Mouse (Mus musculus) monocyte, adult 5-6 weeks (primary cell): ENCODE results near the gene Treml1. TPM values are rescaled to one million over a fixed set of nuclear protein-coding genes. Genes with fewer than 3 reads are reported as not detected.

Source experiments
- ATAC-seq: fragments of 153-309, 156-312 bp; replicated peaks from 2 replicates; pipeline ENCODE4 v1.8.0; 2017; ENCODE audit warnings: mild to moderate bottlenecking; ENCODE audit not compliant: low TSS enrichment, insufficient number of reproducible peaks, severe bottlenecking, poor library complexity, low FRiP score
- total RNA-seq: library from RNA; stranded (forward); fragments of 200-1000, 200-491, 200-594 nt; gene quantifications from 3 replicates; pipeline ENCODE4 v1.2.3, GENCODE M21; 2017

Gene Treml1
- total RNA-seq, 1 experiment from 2014 or later: not detected

DNA sequence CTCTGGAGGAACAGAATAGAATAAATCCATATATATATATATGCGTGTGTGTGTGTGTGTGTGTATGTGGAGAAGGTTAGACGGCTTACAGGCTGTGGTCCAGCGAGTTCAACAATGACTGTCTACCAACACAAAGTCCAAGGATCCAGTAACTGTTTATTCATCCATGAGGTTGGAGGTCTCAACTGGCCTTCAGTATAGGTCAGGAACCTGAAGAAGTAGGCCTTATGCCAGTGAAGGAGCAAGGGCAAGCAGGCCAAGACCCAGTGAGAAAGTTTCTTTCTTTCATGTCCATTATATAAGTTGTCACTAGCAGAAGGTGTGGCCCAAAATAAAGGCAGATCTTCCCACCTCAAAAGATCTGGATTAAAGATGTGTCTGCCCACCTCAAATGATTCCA is 43.0 kb downstream of the Treml1 start:
- ATAC-seq: no peak

DNA sequence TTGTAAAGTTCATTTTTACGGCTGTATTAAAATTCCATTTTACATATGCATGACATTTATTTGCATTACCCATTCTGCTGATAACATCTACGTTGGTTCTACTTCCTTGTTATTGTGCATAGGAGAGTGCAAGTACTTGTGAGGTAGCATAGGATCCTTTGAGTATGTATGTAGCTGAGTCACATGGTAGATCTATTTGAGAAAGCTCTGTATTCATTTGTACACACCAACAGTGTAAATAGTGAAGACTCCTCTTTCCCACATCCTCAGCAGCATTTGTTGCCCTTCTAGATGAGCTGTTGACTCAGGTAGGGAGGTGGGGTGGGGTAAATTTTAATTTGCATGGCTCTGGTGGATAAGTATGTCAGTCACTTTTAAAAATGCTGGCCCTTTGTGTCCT is 44.1 kb downstream of the Treml1 start:
- ATAC-seq: no peak

DNA sequence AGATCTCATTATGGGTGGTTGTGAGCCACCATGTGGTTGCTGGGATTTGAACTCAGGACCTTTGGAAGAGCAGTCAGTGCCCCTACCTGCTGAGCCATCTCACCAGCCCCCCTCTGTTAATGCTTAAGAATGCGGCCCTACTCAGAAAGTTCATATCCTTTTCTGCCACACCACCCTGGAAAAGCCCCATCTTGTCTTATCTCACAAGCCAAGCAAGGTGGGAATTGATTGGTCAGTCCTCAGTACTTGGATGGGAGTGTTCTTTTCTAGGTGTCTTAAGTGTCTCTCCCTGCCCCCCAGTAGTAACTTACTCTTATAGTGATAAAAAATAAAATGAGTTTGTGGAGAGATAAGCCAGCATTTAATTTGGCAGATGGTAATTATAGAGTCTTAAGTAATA is 45.0 kb downstream of the Treml1 start:
- ATAC-seq: no peak

DNA sequence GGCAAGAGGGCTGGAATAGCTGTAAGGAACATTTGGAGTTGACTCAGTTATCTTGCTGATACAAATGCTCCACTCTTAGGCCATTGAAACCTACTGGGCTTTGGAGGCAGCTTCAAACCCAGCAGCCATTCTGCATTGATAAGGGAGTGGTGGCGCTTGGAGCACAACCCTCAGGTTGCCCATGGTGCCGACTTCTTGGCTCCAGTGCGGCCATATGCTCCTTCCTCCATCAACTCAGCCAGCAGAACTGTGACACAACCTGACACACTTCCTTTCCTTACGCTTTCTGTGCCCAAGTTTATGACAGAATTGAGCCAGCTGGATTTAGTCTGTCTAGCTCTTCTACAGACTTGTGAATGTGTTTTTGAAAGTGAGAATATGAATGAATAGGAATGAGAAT is 47.4 kb downstream of the Treml1 start:
- no peak for ATAC-seq

DNA sequence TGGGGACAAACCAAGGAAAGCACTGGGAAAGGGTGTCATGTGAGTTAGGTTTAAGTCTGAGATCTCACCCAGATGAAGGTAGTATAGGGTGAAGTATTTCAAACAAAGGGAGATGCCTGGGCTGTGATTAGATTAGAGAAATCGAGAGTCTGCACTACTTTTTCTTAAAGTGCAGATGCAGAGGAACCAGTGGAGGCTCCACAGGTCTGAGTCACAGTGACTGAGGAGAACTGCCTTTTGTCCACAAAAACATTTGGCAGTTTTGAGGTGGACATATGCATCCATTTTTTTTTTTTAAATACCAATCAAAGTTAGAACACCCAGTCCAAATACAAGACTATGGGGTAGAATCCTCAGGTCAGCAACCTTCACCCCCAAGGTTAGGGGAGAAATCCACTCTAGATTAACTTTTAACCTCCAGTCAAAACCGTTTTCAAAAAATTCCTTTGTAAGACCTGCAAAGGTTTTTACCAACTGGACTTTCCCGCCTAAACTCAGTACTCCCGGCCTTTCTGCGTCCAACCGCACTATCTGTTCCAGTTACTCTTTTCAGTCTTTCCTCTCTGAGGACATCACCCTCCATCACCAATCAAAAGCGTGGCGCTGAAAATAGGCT is 48.3 kb downstream of the Treml1 start:
- ATAC-seq: no peak

DNA sequence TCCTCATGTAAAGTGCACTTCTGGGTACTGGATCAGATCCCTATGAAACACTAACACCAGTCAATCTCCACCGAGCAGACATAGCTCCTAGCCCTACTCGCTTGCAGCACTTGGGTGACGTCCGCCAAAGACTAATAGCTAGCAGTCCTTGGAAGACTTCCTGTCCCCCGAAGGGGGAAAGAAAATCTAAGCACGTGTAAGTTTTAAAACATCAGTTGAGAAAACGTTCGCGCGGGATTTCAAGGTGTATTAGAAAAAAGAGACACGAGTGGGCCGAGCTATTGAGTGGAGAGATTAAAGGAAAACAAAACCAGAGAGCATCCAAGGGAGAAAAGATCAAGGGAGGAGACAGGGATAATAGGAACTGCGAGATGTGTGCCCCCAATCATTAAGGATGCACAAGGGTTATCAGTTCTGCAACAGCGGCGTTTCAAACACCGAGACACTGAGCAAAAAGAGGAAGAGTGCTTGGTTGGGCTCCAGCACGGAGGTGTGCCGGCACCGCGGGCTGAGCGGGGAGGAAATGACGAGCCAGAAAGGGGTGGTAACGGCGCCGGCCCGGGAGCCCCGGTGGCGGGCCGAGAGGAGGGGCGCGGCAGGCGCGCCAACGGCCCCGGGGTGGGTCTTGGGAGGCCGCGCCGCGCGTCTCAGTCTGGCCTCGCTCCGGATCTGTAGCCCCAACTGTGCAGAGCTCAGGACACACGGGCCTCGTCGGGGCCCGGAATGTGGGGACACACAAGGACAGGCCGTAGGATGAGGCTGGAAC is 49.0 kb downstream of the Treml1 start:
- ATAC-seq: peak; percentile 51

DNA sequence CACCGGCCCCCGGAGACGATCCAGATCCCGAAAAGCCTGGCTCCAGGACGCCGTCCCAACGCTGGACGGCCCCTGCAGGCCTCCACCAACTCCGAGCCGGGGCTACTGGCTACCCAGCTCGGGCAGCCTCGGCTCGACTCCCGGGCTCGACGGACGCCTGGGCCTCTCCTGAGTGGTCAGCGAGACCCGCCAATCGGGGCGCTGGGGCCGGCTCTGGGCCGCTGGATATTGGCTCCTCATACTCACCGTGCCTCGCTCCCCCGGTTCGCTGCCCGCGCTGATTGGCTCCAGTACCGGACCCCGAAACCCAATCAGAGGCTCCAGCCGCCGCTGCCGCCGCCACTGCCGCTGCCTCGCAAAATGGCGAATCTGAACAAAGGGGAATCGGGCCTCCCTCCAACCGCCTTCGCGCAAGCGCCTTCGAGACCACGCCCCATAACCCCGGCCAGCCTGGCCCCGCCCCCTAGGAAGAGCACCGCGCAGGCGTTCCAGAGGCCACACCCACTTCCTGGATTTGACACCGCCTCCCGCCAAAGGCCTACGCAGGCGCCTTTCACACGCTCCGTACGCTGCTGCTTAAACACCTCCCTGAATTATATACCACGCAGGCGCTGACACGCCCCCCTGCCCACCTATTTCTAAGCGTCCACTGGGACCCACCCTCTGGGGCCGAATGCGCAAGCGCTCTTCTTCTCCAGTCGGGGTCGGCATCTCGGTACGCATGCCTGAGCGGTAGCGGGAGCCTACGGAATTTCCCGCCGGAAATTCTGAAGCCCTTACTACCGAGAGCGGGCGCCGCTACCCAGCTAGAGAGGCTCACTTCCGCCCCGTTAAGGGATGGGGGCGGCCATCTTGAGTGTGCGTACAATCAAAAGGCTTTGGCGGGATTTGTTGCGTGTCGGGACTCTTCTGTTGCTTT is 49.9 kb downstream of the Treml1 start, which contains the start of the genes Nfya and Oard1:
Nfya (minus strand) TSS at position 527 of the 919 bp plus-strand sequence.
Oard1 (plus strand) TSS at position 635 of the 919 bp plus-strand sequence.
- ATAC-seq: peak; percentile 72

DNA sequence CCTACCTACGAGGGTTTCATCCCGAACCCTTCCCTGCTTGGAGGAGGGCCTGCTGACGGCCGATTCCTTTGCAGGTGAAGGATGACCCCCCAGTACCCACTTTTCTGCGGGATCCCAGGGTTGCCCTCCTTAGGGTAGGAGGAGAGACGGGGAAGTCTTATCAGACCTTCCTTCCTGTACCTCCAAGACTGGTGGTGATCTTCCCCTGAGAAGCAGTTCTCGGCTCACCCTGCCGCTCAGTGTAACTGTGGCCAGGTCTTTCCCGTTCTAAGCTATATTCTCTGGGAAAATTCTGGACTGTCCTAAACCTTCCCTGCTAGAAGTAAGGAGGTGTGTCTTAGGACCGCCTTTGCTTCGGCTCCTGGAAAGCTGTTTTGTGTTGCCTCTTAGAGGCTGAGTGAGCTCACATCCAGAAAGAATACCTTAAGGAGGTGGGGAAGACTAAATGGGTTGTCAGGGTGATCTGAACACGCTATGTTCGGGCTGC is 50.6 kb downstream of the Treml1 start:
- ATAC-seq: peak; percentile 11

DNA sequence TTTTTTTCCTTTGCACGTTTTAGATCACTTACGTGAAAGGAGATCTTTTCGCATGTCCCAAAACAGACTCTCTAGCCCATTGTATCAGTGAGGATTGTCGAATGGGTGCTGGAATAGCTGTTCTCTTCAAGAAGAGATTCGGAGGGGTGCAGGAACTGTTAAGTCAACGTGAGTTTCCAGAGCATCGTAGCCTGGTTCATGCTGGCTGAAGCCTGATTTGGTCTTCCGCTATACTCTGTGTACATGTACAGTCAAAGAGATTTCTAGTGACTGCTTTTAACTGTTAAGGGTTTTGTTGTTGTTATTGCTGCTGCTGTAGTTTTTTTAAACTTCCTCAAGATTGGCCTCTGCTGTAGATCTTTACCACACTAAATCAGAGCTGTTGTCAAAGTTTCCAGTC is 51.5 kb downstream of the Treml1 start:
- ATAC-seq: no peak

DNA sequence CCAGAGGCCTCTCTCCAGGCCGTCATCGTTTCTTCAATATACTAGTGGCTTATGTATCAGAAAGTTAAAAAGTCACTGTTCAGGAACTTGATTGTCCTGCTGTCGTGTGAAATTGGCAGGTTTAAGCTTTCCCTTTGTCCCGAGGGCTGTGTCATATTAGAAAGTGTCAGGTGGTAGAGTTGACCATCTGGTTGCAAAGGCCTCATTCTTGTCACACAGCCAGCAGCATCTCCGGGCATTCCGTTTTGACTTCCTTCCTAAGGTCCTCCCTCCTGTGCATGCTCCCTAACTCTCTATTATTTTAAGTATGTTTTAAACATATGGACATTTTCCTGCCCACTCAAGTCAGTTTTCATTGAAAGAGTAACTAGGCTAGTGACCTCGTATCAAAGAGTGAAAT is 56.3 kb downstream of the Treml1 start:
- ATAC-seq: no peak

Other genes with a start within 250 kb of the Treml1 start
- 1.1 to 8.9 TPM (median 6.9 TPM) in 3 replicates for gene 9830107B12Rik, start 213.6 kb upstream of the Treml1 start, total RNA-seq
- gene A530064D06Rik, start 192.6 kb upstream of the Treml1 start, total RNA-seq: 13.9 to 32.4 TPM (median 28.1 TPM) in 3 replicates
- 75.7 to 167 TPM (median 150 TPM) in 3 replicates for gene Trem1, start 127.1 kb upstream of the Treml1 start, total RNA-seq
- gene Trem3, start 112.1 kb upstream of the Treml1 start, total RNA-seq: 69.2 to 181 TPM (median 173 TPM) in 3 replicates
- gene Treml4, start 95.6 kb upstream of the Treml1 start, total RNA-seq: 540 to 868 TPM (median 810 TPM) in 3 replicates
- 21.6 to 25.3 TPM (median 23.0 TPM) in 3 replicates for gene Treml2, start 60.4 kb upstream of the Treml1 start, total RNA-seq
- 19.1 to 30.4 TPM (median 20.9 TPM) in 3 replicates for gene B430306N03Rik, start 43.8 kb upstream of the Treml1 start, total RNA-seq
- 2.4 to 11.1 TPM (median 5.7 TPM) in 3 replicates for gene Trem2, start 13.5 kb upstream of the Treml1 start, total RNA-seq
- 23.0 to 41.0 TPM (median 25.3 TPM) in 3 replicates for gene Nfya, start 50.0 kb downstream of the Treml1 start, total RNA-seq
- 106 to 120 TPM (median 118 TPM) in 3 replicates for gene Oard1, start 50.1 kb downstream of the Treml1 start, total RNA-seq
- 0.39 TPM in 1 of 3 replicates, not detected in the others for gene Apobec2, start 73.0 kb downstream of the Treml1 start, total RNA-seq
- gene Tspo2, start 91.6 kb downstream of the Treml1 start, total RNA-seq: 5.9 TPM in 1 of 3 replicates, not detected in the others
- gene Unc5cl, start 95.0 kb downstream of the Treml1 start, total RNA-seq: 0.95 to 2.9 TPM (median 2.3 TPM) in 3 replicates